Mouse (Mus musculus) kidney, adult 2 months (tissue): Measurements from ENCODE around the gene Sarm1.

Experiments used
- CTCF ChIP-seq: fragments of 200-500 bp; conservative IDR thresholded peaks from 2 replicates; pipeline ENCODE4 v1.5.1; 2011; ENCODE audit warnings: low read depth, mild to moderate bottlenecking, control low read depth, low read length, moderate library complexity, mixed read lengths; ENCODE audit not compliant: insufficient read depth, insufficient read length
- POLR2A ChIP-seq: fragments of 200-500 bp; IDR thresholded peaks from one replicate; pipeline ENCODE4 v1.6.1; 2011; ENCODE audit warnings: low read depth, low read length, control low read depth

- peak; percentile 35 for TF ChIP-seq CTCF
- TF ChIP-seq POLR2A: no peak
Observed at GRCm38 (mm10) chr11:78461894-78462293, 35.7 kb downstream of the Sarm1 start.
